Comparison of ENCODE assay signal across 9 mouse cellular contexts in genomic region chr2:181060127-181060526, GRCm38 (mm10). TPM values are rescaled to one million over a fixed set of nuclear protein-coding genes. Genes with fewer than 3 reads are reported as not detected.
A peak's percentile ranks its signal among the peaks of the same experiment; 100 is the strongest.
DNase-seq lines count a peak whose midpoint lies in the region; ATAC-seq and TF ChIP-seq lines count a peak whose summit lies in the region.
"Had no signal": no experiment of that assay in that cellular context is flagged by ENCODE, and none has a peak within 500 bp of the region (broad histone marks: within the 10 kb centered on the region; RNA-seq: fewer than 3 reads in every experiment).

No protein-coding gene starts in this region.

- no peaks in the 10 kb centered on the region for H3K36me3 ChIP-seq in midbrain, embryonic 12.5 days

- peak; percentile 76; the same call in 1 of the 2 replicates for ATAC-seq in frontal cortex, adult (ENCODE audit: low TSS enrichment)
- peak; percentile 56; the same call in 1 of the 2 replicates for ATAC-seq in midbrain, embryonic 12.5 days (ENCODE audit: low FRiP score, low read depth)

- H3K9me3 ChIP-seq in midbrain, embryonic 12.5 days = no peaks in the 10 kb centered on the region

- 20% methylated on average over 5 of the region's 5 CpGs for whole genome bisulfite sequencing in midbrain, embryonic 12.5 days

- no peak overlapping the region for H3K4me3 ChIP-seq in left cerebral cortex, adult 2 months
- H3K4me3 ChIP-seq in midbrain, embryonic 12.5 days = no peak overlapping the region
- H3K4me3 ChIP-seq: myocyte had no signal

- intact Hi-C loops in heart, postnatal 25 days (cut with DNase I) = loop anchor here (1.0 to 10.0 kb wide), 3 partner anchors 64 to 265 kb away; no protein-coding TSS in a partner anchor
- intact Hi-C loops in left cerebral cortex, adult 2 months (cut with DNase I) = loop anchor here (1.0 to 10.0 kb wide), 4 partner anchors 28 to 235 kb away; no protein-coding TSS in a partner anchor

- peak; percentile 92 for DNase-seq in heart, adult 11 months
- no peak for DNase-seq in heart, postnatal 25 days (ENCODE audit: low spot score)
- DNase-seq in cerebellum, adult 9-10 months = peak; percentile 90
- DNase-seq in hindlimb bud, embryonic 11.5 days (ENCODE audit: extremely low spot score, low read depth, low spot score) = peak; percentile 44
- peak; percentile 77 to 84 for DNase-seq in left cerebral cortex, adult 2 months (ENCODE audit: extremely low spot score in 1 of 2, low spot score in 2 of 2)
- DNase-seq in spleen, adult 12 weeks (ENCODE audit: low spot score) = peak; percentile 23

- H3K4me2 ChIP-seq in midbrain, embryonic 12.5 days (replicated peaks) = no peak overlapping the region

- H3K9ac ChIP-seq in midbrain, embryonic 12.5 days (replicated peaks) = no peak overlapping the region

- H3K4me1 ChIP-seq in midbrain, embryonic 12.5 days = peaks cover 22% of the 10 kb centered on the region

- TF ChIP-seq CTCF in left cerebral cortex, adult 2 months (IDR thresholded peaks at IDR 0.05) = peak; percentile 85

- peaks cover 17% of the 10 kb centered on the region; the same call in 1 of the 2 replicates for H3K27me3 ChIP-seq in midbrain, embryonic 12.5 days

- H3K27ac ChIP-seq in left cerebral cortex, adult 2 months = no peak overlapping the region
- no peak overlapping the region for H3K27ac ChIP-seq in midbrain, embryonic 12.5 days (replicated peaks)

RNA-seq across cellular contexts. Expression of gene Chrna4, which starts 16.8 kb away (rescaled TPM):
- total RNA-seq in heart, postnatal 25 days (2021) = not detected
- 10 to 100 TPM; 34.8 to 36.0 TPM for total RNA-seq in left cerebral cortex, adult 2 months (2021)
- polyA plus RNA-seq in midbrain, embryonic 12.5 days (2016; fragmentation: Nextera tagmentation; extraction: Ambion mirVana) = 43.2 and 44.3 TPM in 2 replicates
- polyA plus RNA-seq: myocyte had no signal

Comparison
In these comparisons a context has a peak if more than half of its experiments do, and no peak if none do; other contexts are left out.
1. RNA of gene Chrna4, which starts 16.8 kb away (total RNA-seq): 34.8 to 36.0 TPM in left cerebral cortex, adult 2 months; not detected in heart, postnatal 25 days; every median in the first group is over 10 times any median in the second.